Mouse (Mus musculus) limb, embryonic 11.5 days (tissue): ENCODE measurements around the gene Vmn1r199. TPM values are rescaled to one million over a fixed set of nuclear protein-coding genes. Genes with fewer than 3 reads are reported as not detected.

ENCODE experiments used
- ATAC-seq: fragments of 200-750 bp; cut with Nextera tagmentation; 2 replicates; pipeline ENCODE4 v1.8.0; 2017; ENCODE audit warnings: low read depth; ENCODE audit not compliant: insufficient number of reproducible peaks, low FRiP score, low TSS enrichment
- DNase-seq: peaks from one replicate; pipeline ENCODE4 v3.0.0-alpha.2; 2015; ENCODE audit warnings: low spot score
- H3K27ac ChIP-seq: fragments of 300-500 bp; sonication (generic); replicated peaks from 2 replicates; pipeline ENCODE4 v1.5.1; 2014; ENCODE audit warnings: low read depth, mild to moderate bottlenecking, low read length
- H3K27me3 ChIP-seq: fragments of 300-500 bp; sonication (generic); 2 replicates; pipeline ENCODE4 v1.6.1; 2014; ENCODE audit warnings: mild to moderate bottlenecking, low read length, mixed read lengths; ENCODE audit not compliant: control insufficient read depth, insufficient read depth
- H3K36me3 ChIP-seq: fragments of 300-500 bp; sonication (generic); 2 replicates; pipeline ENCODE4 v1.6.1; 2014; ENCODE audit warnings: mild to moderate bottlenecking, low read length, moderate library complexity, mixed read lengths; ENCODE audit not compliant: control insufficient read depth, insufficient read depth
- H3K4me1 ChIP-seq: fragments of 300-500 bp; sonication (generic); 2 replicates; pipeline ENCODE4 v1.6.1; 2014; ENCODE audit warnings: low read length, mixed read lengths; ENCODE audit not compliant: control insufficient read depth, insufficient read depth
- H3K4me2 ChIP-seq: fragments of 300-500 bp; sonication (generic); 2 replicates; pipeline ENCODE4 v1.6.1; 2014; ENCODE audit warnings: low read depth, mild to moderate bottlenecking, moderate library complexity; ENCODE audit not compliant: severe bottlenecking
- H3K4me3 ChIP-seq: fragments of 300-500 bp; sonication (generic); 2 replicates; pipeline ENCODE4 v1.5.1; 2014; ENCODE audit warnings: low read depth, low read length
- H3K9ac ChIP-seq: fragments of 300-500 bp; sonication (generic); 2 replicates; pipeline ENCODE4 v1.6.1; 2014; ENCODE audit warnings: mild to moderate bottlenecking, low read length
- H3K9me3 ChIP-seq: fragments of 300-500 bp; sonication (generic); 2 replicates; pipeline ENCODE4 v1.6.1; 2016; ENCODE audit warnings: low read length; ENCODE audit not compliant: control insufficient read depth
- WGBS: fragments of 180-500 bp; shearing (Covaris S2); extraction: QIAGEN DNeasy Blood & Tissue Kit; methylation state at CpG from one replicate; pipeline ENCODE4 v1.1.7; 2014; 5-methylcytosine and 5-hydroxymethylcytosine counted together
- polyA plus RNA-seq: library from polyadenylated mRNA; unstranded; fragments of >200 nt; fragmentation: Nextera tagmentation; extraction: Ambion mirVana; gene quantifications from 2 replicates; pipeline ENCODE4 v1.2.1, GENCODE M21; 2014

The Vmn1r199 gene
- polyA plus RNA-seq, 1 experiment from 2014 or later, result not detected

DNA sequence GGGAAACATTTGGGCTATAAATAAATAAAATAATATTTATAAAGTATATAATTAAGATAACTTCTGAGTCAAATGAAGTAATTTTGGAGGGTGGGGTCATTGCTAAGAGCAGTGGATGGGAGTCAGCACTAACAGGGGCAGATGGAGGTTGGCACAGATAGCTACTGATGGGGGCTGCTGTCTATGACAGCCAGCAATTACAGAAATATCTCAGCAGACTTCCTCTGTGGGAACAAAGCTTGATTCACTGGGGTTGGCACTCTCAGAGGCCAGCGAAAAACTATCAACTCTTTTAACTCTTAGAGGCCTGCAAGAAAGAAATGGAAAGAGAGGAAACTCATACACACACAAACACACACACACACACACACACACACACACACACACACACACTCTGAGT lies 23.4 kb downstream of the Vmn1r199 start:
- H3K36me3 ChIP-seq, result no peaks in the 10 kb centered on the region
- 79% methylated on average over 1 of the region's 1 CpGs for WGBS
- ATAC-seq (no peak), DNase-seq (no peak)
- no peak overlapping the region for H3K4me2 ChIP-seq
- H3K4me1 ChIP-seq, result no peaks in the 10 kb centered on the region
- no peaks in the 10 kb centered on the region; the same call in 1 of the 2 replicates for H3K9me3 ChIP-seq
- H3K27ac ChIP-seq, result no peak overlapping the region
- H3K27me3 ChIP-seq, result no peaks in the 10 kb centered on the region
- H3K9ac ChIP-seq, result no peak overlapping the region
- no peak overlapping the region for H3K4me3 ChIP-seq

Other genes with a start within 250 kb of the Vmn1r199 start
- not detected in 2 replicates for gene Vmn1r191, start 195.8 kb upstream of the Vmn1r199 start, polyA plus RNA-seq
- gene Vmn1r192, start 188.7 kb upstream of the Vmn1r199 start, polyA plus RNA-seq, result not detected in 2 replicates
- gene Vmn1r193, start 156.7 kb upstream of the Vmn1r199 start, polyA plus RNA-seq, result not detected in 2 replicates
- gene Vmn1r194, start 135.6 kb upstream of the Vmn1r199 start, polyA plus RNA-seq, result not detected in 2 replicates
- not detected in 2 replicates for gene Vmn1r195, start 109.3 kb upstream of the Vmn1r199 start, polyA plus RNA-seq
- gene Vmn1r196, start 89.9 kb upstream of the Vmn1r199 start, polyA plus RNA-seq, result not detected in 2 replicates
- gene Vmn1r197, start 55.2 kb upstream of the Vmn1r199 start, polyA plus RNA-seq, result not detected in 2 replicates
- gene Vmn1r198, start 29.5 kb upstream of the Vmn1r199 start, polyA plus RNA-seq, result not detected in 2 replicates
- gene Vmn1r200, start 10.6 kb downstream of the Vmn1r199 start, polyA plus RNA-seq, result not detected in 2 replicates
- gene Vmn1r201, start 92.1 kb downstream of the Vmn1r199 start, polyA plus RNA-seq, result not detected in 2 replicates
- gene Vmn1r202, start 125.6 kb downstream of the Vmn1r199 start, polyA plus RNA-seq, result not detected in 2 replicates
- gene Vmn1r203, start 138.3 kb downstream of the Vmn1r199 start, polyA plus RNA-seq, result not detected in 2 replicates
- gene Vmn1r204, start 173.4 kb downstream of the Vmn1r199 start, polyA plus RNA-seq, result not detected in 2 replicates
- gene Vmn1r205, start 213.2 kb downstream of the Vmn1r199 start, polyA plus RNA-seq, result not detected in 2 replicates
- gene Vmn1r206, start 244.4 kb downstream of the Vmn1r199 start, polyA plus RNA-seq, result not detected in 2 replicates